Comparison of ENCODE assay signal across 8 mouse cellular contexts in the genomic region with DNA sequence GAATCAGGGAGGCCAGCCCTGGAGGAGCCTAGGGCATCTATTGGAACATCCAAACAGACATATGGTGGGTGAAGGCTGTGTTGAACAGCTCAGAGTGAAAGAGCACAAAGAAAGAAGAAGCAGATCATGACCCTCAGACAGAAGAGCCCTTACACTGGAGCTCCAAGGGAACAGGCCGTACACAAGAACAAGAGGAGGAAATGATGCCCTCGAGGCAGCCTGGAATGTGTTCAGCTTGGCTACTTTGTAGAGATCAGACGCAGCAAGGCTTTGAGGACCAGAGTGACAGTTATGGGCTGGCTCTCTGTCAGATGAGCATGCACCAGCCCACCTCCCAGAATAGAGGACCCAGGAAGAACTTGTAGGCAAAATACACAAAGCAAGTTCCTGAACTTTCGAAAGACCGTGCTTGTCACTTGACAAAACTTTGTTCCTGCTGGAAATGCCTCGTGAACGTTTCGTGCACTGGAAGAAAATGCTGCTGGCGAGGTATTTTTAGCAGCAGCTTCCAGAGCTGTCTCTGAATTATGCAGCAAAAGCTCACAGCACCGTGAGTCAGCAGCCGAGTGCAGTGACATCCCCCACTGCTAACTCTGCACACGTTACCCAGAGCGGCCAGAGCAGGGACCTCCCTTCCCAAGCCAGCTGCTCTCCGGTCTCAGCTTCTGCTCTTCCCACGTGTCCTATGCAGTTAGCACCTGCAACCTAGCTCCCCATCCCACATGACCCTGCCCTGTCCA. TPM values are rescaled to one million over a fixed set of nuclear protein-coding genes. Genes with fewer than 3 reads are reported as not detected.
A peak's percentile ranks its signal among the peaks of the same experiment; 100 is the strongest.
DNase-seq lines count a peak whose midpoint lies in the region; ATAC-seq and TF ChIP-seq lines count a peak whose summit lies in the region.

No protein-coding gene starts in this region.

- no peaks in the 10 kb centered on the region for H3K36me3 ChIP-seq in limb, embryonic 13.5 days
- no peaks in the 10 kb centered on the region for H3K36me3 ChIP-seq in limb, embryonic 10.5 days
- no peaks in the 10 kb centered on the region for H3K36me3 ChIP-seq in liver, embryonic 14.5 days (replicated peaks; ENCODE audit: control insufficient read depth, insufficient read depth, low read depth)

- H3K9ac ChIP-seq in limb, embryonic 13.5 days = no peak overlapping the region
- no peak overlapping the region for H3K9ac ChIP-seq in liver, embryonic 14.5 days (replicated peaks)

- H3K4me2 ChIP-seq in limb, embryonic 13.5 days (replicated peaks) = peak overlapping the region; percentile 19; the same call in 1 of the 2 replicates
- H3K4me2 ChIP-seq in liver, embryonic 14.5 days (ENCODE audit: low read depth) = no peak overlapping the region; the same call in 1 of the 2 replicates

- no peak for TF ChIP-seq POLR2A in cortical plate, adult 2 months (IDR thresholded peaks at IDR 0.05; ENCODE audit: extremely low read depth, insufficient read depth, low read length)

- H3K27me3 ChIP-seq in limb, embryonic 13.5 days = no peaks in the 10 kb centered on the region
- H3K27me3 ChIP-seq in limb, embryonic 10.5 days (ENCODE audit: low read depth, poor library complexity, severe bottlenecking) = no peaks in the 10 kb centered on the region
- H3K27me3 ChIP-seq in liver, embryonic 14.5 days (ENCODE audit: control insufficient read depth, insufficient read depth, low read length) = no peaks in the 10 kb centered on the region

- H3K4me3 ChIP-seq in limb, embryonic 13.5 days = no peak overlapping the region
- no peak overlapping the region for H3K4me3 ChIP-seq in limb, embryonic 10.5 days
- no peak overlapping the region for H3K4me3 ChIP-seq in cortical plate, adult 2 months (ENCODE audit: insufficient read depth, low read length)
- no peak overlapping the region for H3K4me3 ChIP-seq in liver, embryonic 14.5 days (ENCODE audit: insufficient read depth in 1 of 2, low read depth in 2 of 2, low read length in 2 of 2)

- peaks cover 12% of the 10 kb centered on the region; the same call in 1 of the 2 replicates for H3K4me1 ChIP-seq in limb, embryonic 13.5 days
- H3K4me1 ChIP-seq in limb, embryonic 10.5 days = peaks cover 19% of the 10 kb centered on the region; the same call in 1 of the 2 replicates
- H3K4me1 ChIP-seq in cortical plate, adult 2 months (ENCODE audit: control insufficient read depth, insufficient read depth, low read length) = peaks cover 30% of the 10 kb centered on the region
- peaks cover 0 to 13% of the 10 kb centered on the region in 2 experiments; a peak in 1 of 4 replicates for H3K4me1 ChIP-seq in liver, embryonic 14.5 days (replicated peaks; ENCODE audit: control insufficient read depth in 2 of 2, insufficient read depth in 2 of 2, low read length in 1 of 2)

- TF ChIP-seq CTCF in cortical plate, adult 2 months (IDR thresholded peaks at IDR 0.05; ENCODE audit: extremely low read depth, insufficient read depth, low read length) = no peak
- TF ChIP-seq CTCF in liver, embryonic 14.5 days (IDR thresholded peaks at IDR 0.05; ENCODE audit: low read depth) = no peak

- no peak for DNase-seq in limb, embryonic 10.5 days (ENCODE audit: low spot score)
- peak; percentile 60 for DNase-seq in heart, adult 8-10 months (ENCODE audit: low spot score)
- DNase-seq in kidney, postnatal 14 days = peak; percentile 27
- DNase-seq in liver, embryonic 14.5 days (ENCODE audit: low read depth in 3 of 3, low spot score in 3 of 3) = peak in 1 of 3 experiments; percentile 7
- peak; percentile 81 to 91 for DNase-seq in right cerebral cortex, postnatal 10 days (ENCODE audit: low spot score in 2 of 2)
- DNase-seq in urinary bladder, adult 2 months (ENCODE audit: low spot score) = no peak

- 0 out of 2 replicates have a peak, but pooled peaks have one; percentile 51 for ATAC-seq in limb, embryonic 13.5 days (ENCODE audit: low FRiP score, low read depth)
- ATAC-seq in liver, embryonic 14.5 days (ENCODE audit: insufficient read depth) = peak; percentile 53; the same call in 1 of the 2 replicates

- 37% methylated on average over 15 of the region's 15 CpGs for WGBS in limb, embryonic 13.5 days
- 60% methylated on average over 15 of the region's 15 CpGs for WGBS in limb, embryonic 10.5 days
- WGBS in liver, embryonic 14.5 days (ENCODE audit: insufficient replicate concordance) = 7% methylated on average over 15 of the region's 15 CpGs

- no peaks in the 10 kb centered on the region for H3K9me3 ChIP-seq in limb, embryonic 13.5 days
- no peaks in the 10 kb centered on the region for H3K9me3 ChIP-seq in limb, embryonic 10.5 days (replicated peaks)
- H3K9me3 ChIP-seq in liver, embryonic 14.5 days (ENCODE audit: control insufficient read depth, low read length) = no peaks in the 10 kb centered on the region

- H3K27ac ChIP-seq in limb, embryonic 13.5 days = no peak overlapping the region
- H3K27ac ChIP-seq in limb, embryonic 10.5 days = no peak overlapping the region
- peak overlapping the region; percentile 82 for H3K27ac ChIP-seq in cortical plate, adult 2 months (ENCODE audit: insufficient read depth, low read length)
- H3K27ac ChIP-seq in liver, embryonic 14.5 days = no peak overlapping the region

- no peak for TF ChIP-seq EP300 in liver, embryonic 14.5 days (IDR thresholded peaks at IDR 0.05; ENCODE audit: low read depth)

RNA-seq across cellular contexts. Expression of gene Zfyve28, which starts 45.9 kb away (rescaled TPM):
- 0.93 and 1.3 TPM in 2 replicates for polyA plus RNA-seq in limb, embryonic 13.5 days (2015; fragmentation: Nextera tagmentation; extraction: Ambion mirVana)
- 0.62 and 0.76 TPM in 2 replicates for polyA plus RNA-seq in limb, embryonic 10.5 days (2016; fragmentation: Nextera tagmentation; extraction: Ambion mirVana)
- polyA plus RNA-seq in cortical plate, adult 2 months (2012; rRNA removed) = 42.2 and 43.0 TPM in 2 replicates
- total RNA-seq in heart, adult 8-10 months (2022) = 1 to 10 TPM in 2 of 4 experiments, under 1 TPM in 2; 0.57 to 1.1 (median 1.0) TPM
- polyA plus RNA-seq in liver, embryonic 14.5 days (2012; rRNA removed) = 0.03 and 0.07 TPM in 2 replicates
- polyA plus RNA-seq in liver, embryonic 14.5 days (2014; fragmentation: Nextera tagmentation; extraction: Ambion mirVana) = 0.08 TPM in 1 of 2 replicates, not detected in the other
- polyA plus RNA-seq in urinary bladder, adult 2 months (2012; rRNA removed) = 3.8 and 4.1 TPM in 2 replicates

RNA-seq across cellular contexts. Expression of gene Cfap99, which starts 46.0 kb away (rescaled TPM):
- not detected in 2 replicates for polyA plus RNA-seq in limb, embryonic 13.5 days (2015; fragmentation: Nextera tagmentation; extraction: Ambion mirVana)
- polyA plus RNA-seq in limb, embryonic 10.5 days (2016; fragmentation: Nextera tagmentation; extraction: Ambion mirVana) = not detected in 2 replicates
- 0.38 and 0.46 TPM in 2 replicates for polyA plus RNA-seq in cortical plate, adult 2 months (2012; rRNA removed)
- total RNA-seq in heart, adult 8-10 months (2022) = not detected
- polyA plus RNA-seq in liver, embryonic 14.5 days (2012; rRNA removed) = not detected in 2 replicates
- polyA plus RNA-seq in liver, embryonic 14.5 days (2014; fragmentation: Nextera tagmentation; extraction: Ambion mirVana) = not detected in 2 replicates
- 0.07 and 0.28 TPM in 2 replicates for polyA plus RNA-seq in urinary bladder, adult 2 months (2012; rRNA removed)

RNA-seq across cellular contexts. Expression of gene Mxd4, which starts 54.9 kb away (rescaled TPM):
- 36.4 and 39.6 TPM in 2 replicates for polyA plus RNA-seq in limb, embryonic 13.5 days (2015; fragmentation: Nextera tagmentation; extraction: Ambion mirVana)
- polyA plus RNA-seq in limb, embryonic 10.5 days (2016; fragmentation: Nextera tagmentation; extraction: Ambion mirVana) = 13.2 and 25.3 TPM in 2 replicates
- polyA plus RNA-seq in cortical plate, adult 2 months (2012; rRNA removed) = 93.6 and 95.3 TPM in 2 replicates
- 10 to 100 TPM; 51.9 to 65.0 (median 59.6) TPM for total RNA-seq in heart, adult 8-10 months (2022)
- 5.9 and 6.6 TPM in 2 replicates for polyA plus RNA-seq in liver, embryonic 14.5 days (2012; rRNA removed)
- polyA plus RNA-seq in liver, embryonic 14.5 days (2014; fragmentation: Nextera tagmentation; extraction: Ambion mirVana) = 4.0 and 4.7 TPM in 2 replicates
- polyA plus RNA-seq in urinary bladder, adult 2 months (2012; rRNA removed) = 78.7 and 85.4 TPM in 2 replicates

Comparison
In these comparisons a context has a peak if more than half of its experiments do, and no peak if none do; other contexts are left out.
1. DNase-seq: peak in heart, adult 8-10 months (single experiment), kidney, postnatal 14 days (single experiment) and right cerebral cortex, postnatal 10 days (2 of 2); none in limb, embryonic 10.5 days (single experiment) and urinary bladder, adult 2 months (single experiment).